Mouse (Mus musculus) embryonic facial prominence, embryonic 14.5 days (tissue): ENCODE results near the gene 3830417A13Rik. TPM values are rescaled to one million over a fixed set of nuclear protein-coding genes. Genes with fewer than 3 reads are reported as not detected.

ENCODE experiments used
- ATAC-seq: fragments of 200-750 bp; cut with Nextera tagmentation; 2 replicates; pipeline ENCODE4 v1.8.0; 2017; ENCODE audit warnings: low read depth, moderate number of reproducible peaks, moderate TSS enrichment
- DNase-seq: peaks from one replicate; pipeline ENCODE4 v3.0.0-alpha.2; 2015; ENCODE audit warnings: low spot score
- H3K27ac ChIP-seq: fragments of 300-500 bp; sonication (generic); replicated peaks from 2 replicates; pipeline ENCODE4 v1.5.1; 2014; ENCODE audit warnings: low read depth, mild to moderate bottlenecking, low read length, moderate library complexity
- H3K27me3 ChIP-seq: fragments of 300-500 bp; sonication (generic); replicated peaks from 2 replicates; pipeline ENCODE4 v1.6.1; 2014; ENCODE audit warnings: low read length; ENCODE audit not compliant: control insufficient read depth, insufficient read depth
- H3K36me3 ChIP-seq: fragments of 300-500 bp; sonication (generic); 2 replicates; pipeline ENCODE4 v1.6.1; 2014; ENCODE audit warnings: low read length, mixed read lengths; ENCODE audit not compliant: control insufficient read depth, insufficient read depth
- H3K4me1 ChIP-seq: fragments of 300-500 bp; sonication (generic); 2 replicates; pipeline ENCODE4 v1.6.1; 2014; ENCODE audit warnings: antibody characterized with exemption, low read length; ENCODE audit not compliant: control insufficient read depth, insufficient read depth
- H3K4me2 ChIP-seq: fragments of 300-500 bp; sonication (generic); 2 replicates; pipeline ENCODE4 v1.6.1; 2014; ENCODE audit warnings: low read depth, mild to moderate bottlenecking, low read length, moderate library complexity, mixed read lengths
- H3K4me3 ChIP-seq: fragments of 300-500 bp; sonication (generic); 2 replicates; pipeline ENCODE4 v1.5.1; 2014; ENCODE audit warnings: low read depth, mild to moderate bottlenecking, low read length
- H3K9ac ChIP-seq: fragments of 300-500 bp; sonication (generic); 2 replicates; pipeline ENCODE4 v1.6.1; 2014; ENCODE audit warnings: low read depth, mild to moderate bottlenecking, low read length, moderate library complexity, mixed read lengths
- H3K9me3 ChIP-seq: fragments of 300-500 bp; sonication (generic); 2 replicates; pipeline ENCODE4 v1.6.1; 2016; ENCODE audit warnings: low read length; ENCODE audit not compliant: control insufficient read depth
- WGBS: fragments of 180-500 bp; shearing (Covaris S2); extraction: QIAGEN DNeasy Blood & Tissue Kit; methylation state at CpG from one replicate; pipeline ENCODE4 v1.1.7; 2014; 5-methylcytosine and 5-hydroxymethylcytosine counted together
- polyA plus RNA-seq: library from polyadenylated mRNA; unstranded; fragments of >200 nt; fragmentation: Nextera tagmentation; extraction: Ambion mirVana; gene quantifications from 2 replicates; pipeline ENCODE4 v1.2.1, GENCODE M21; 2014

3830417A13Rik gene
- polyA plus RNA-seq = 0.26 and 0.64 TPM in 2 replicates

DNA sequence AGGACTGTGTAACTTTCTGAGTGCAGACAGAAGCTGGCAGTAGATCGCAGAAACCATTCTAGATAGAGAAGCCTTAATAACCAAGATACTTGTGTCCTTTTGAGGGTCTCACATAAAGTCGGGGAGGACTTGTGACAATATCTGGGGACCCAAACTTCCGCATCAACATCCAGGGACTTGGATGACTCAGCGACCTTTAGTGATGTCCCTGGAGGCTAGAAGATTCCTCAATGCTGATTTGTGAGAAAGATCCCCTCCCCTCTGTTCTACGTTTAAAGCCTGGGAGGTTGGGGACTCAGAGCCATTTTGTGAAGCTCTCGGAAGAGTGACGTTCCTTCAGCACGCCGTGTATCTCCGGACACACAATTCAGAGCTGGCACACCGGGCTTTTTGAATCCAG lies at the start of gene 3830417A13Rik:
3830417A13Rik (plus strand) TSS at position 301 of the 400 bp plus-strand sequence.
- Histone ChIP-seq H3K4me2 (no peak within 1 kb of the TSS), H3K9ac (no peak within 1 kb of the TSS), H3K36me3 (no peaks in the 10 kb centered on the region), H3K27ac (no peak within 1 kb of the TSS), H3K27me3 (no peaks in the 10 kb centered on the region), H3K4me1 (no peaks in the 10 kb centered on the region), H3K9me3 (no peaks in the 10 kb centered on the region), H3K4me3 (no peak within 1 kb of the TSS)
- no peak for ATAC-seq
- DNase-seq = no peak
- WGBS = 86% methylated on average over 11 of the region's 11 CpGs

DNA sequence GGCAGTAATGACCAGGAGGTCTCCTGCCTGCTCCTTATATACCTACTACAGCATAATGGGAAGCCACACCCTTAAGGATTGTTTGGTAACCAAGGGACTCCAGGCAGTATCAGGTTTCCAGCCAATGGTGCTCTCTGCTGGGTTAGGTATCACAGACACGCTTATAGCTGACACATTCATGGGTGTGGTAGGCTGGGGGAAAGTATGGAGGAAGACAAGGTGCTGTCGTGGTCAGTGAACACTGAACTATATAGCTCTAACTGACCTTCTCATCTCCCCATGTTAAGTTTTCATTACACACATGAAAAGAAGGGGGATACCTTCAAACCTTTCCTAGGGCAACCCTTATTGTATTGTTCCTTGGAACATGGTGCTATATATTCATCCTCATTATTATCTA lies 21.2 kb upstream of the 3830417A13Rik start, which contains the start of gene Gm6760:
Gm6760 (minus strand) TSS at position 101 of the 400 bp plus-strand sequence.
- ATAC-seq = no peak

DNA sequence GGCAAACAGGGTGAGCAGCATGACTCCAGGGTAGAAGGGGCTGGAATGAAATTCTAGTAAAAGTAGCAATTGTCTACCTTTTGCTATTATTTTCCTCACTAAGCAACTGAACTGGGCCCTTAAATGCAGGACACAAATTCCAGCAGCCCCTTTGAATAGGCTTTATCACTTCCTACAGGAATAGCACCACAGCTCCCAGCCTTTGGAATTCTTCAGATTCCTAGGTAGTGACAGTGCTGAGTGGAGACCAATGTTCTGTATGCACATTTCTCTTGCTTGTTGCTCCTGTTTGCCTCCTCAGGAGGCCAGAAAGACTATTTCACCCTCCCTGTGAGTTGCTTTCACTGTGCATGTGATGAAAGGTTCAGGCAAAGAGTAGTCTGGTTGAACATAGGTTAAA lies 7.9 kb downstream of the 3830417A13Rik start:
- Histone ChIP-seq H3K4me3 (no peak overlapping the region), H3K9ac (no peak overlapping the region), H3K9me3 (no peaks in the 10 kb centered on the region), H3K27me3 (no peaks in the 10 kb centered on the region), H3K4me2 (no peak overlapping the region), H3K4me1 (no peaks in the 10 kb centered on the region), H3K27ac (no peak overlapping the region), H3K36me3 (no peaks in the 10 kb centered on the region)
- ATAC-seq (no peak), DNase-seq (no peak)

More for the DNA sequence above, 21.2 kb upstream of the 3830417A13Rik start, which contains the start of gene Gm6760:
- H3K4me3 ChIP-seq = no peak within 1 kb of the TSS
- no peaks in the 10 kb centered on the region for H3K27me3 ChIP-seq
- no peak within 1 kb of the TSS for H3K9ac ChIP-seq
- H3K9me3 ChIP-seq = no peaks in the 10 kb centered on the region
- H3K4me2 ChIP-seq = no peak within 1 kb of the TSS
- H3K36me3 ChIP-seq = no peaks in the 10 kb centered on the region
- no peak within 1 kb of the TSS for H3K27ac ChIP-seq
- WGBS = 42% methylated on average over 2 of the region's 2 CpGs
- no peak for DNase-seq
- no peaks in the 10 kb centered on the region for H3K4me1 ChIP-seq

Other genes starting within 250 kb of the 3830417A13Rik start
- not detected in 2 replicates for gene Gm6760, start 21.4 kb upstream of the 3830417A13Rik start, polyA plus RNA-seq
- gene Slitrk4, start 103.4 kb downstream of the 3830417A13Rik start, polyA plus RNA-seq = 5.3 and 6.8 TPM in 2 replicates